Mouse (Mus musculus): ENCODE measurements at regions not wholly inside any gene's neighbourhood (a gene's known extent, or its start where the extent isn't known, plus 50 kb on each side); places are given as distances from the start of the nearest gene placed in this dataset.
"Not testable (repeated sequence)": the region's sequence is repeated elsewhere in the genome, so short reads cannot be mapped to it uniquely, and the experiment has no call there.

- Histone ChIP-seq H3K27ac (ENCODE audit: low read length) (no peak overlapping the region), H3K4me3 (ENCODE audit: low read depth, low read length) (no peak overlapping the region), H3K9me3 (ENCODE audit: control insufficient read depth, low read depth, low read length) (no peaks in the 10 kb centered on the region), H3K4me2 (replicated peaks; ENCODE audit: low read depth, low read length) (no peak overlapping the region), H3K4me1 (ENCODE audit: control insufficient read depth, insufficient read depth, low read length) (no peaks in the 10 kb centered on the region), H3K9ac (replicated peaks; ENCODE audit: low read depth, low read length) (no peak overlapping the region), H3K27me3 (ENCODE audit: control insufficient read depth, insufficient read depth, low read length) (no peaks in the 10 kb centered on the region), H3K36me3 (ENCODE audit: control insufficient read depth, insufficient read depth, low read length) (no peaks in the 10 kb centered on the region)
- ATAC-seq (ENCODE audit: insufficient number of reproducible peaks, insufficient read depth, low FRiP score, low read depth), result no peak
- 93% methylated on average over 4 of the region's 4 CpGs for WGBS
Observed at GRCm38 (mm10) chr11:121894801-121895200, 64.8 kb downstream of the Ptchd3 start.

- H3K27me3 ChIP-seq (ENCODE audit: control insufficient read depth, insufficient read depth, low read length); H3K9me3 ChIP-seq (ENCODE audit: control insufficient read depth, low read depth, low read length); H3K36me3 ChIP-seq (ENCODE audit: control insufficient read depth, insufficient read depth, low read length); H3K4me2 ChIP-seq (replicated peaks; ENCODE audit: low read depth, low read length); H3K27ac ChIP-seq (ENCODE audit: low read length); H3K4me3 ChIP-seq (ENCODE audit: low read depth, low read length); H3K4me1 ChIP-seq (ENCODE audit: control insufficient read depth, insufficient read depth, low read length); H3K9ac ChIP-seq (replicated peaks; ENCODE audit: low read depth, low read length); ATAC-seq (ENCODE audit: insufficient number of reproducible peaks, insufficient read depth, low FRiP score, low read depth): not testable (repeated sequence)
- WGBS, result 72% methylated on average over 6 of the region's 6 CpGs
Observed at GRCm38 (mm10) chr11:121904393-121904792, 74.3 kb downstream of the Ptchd3 start.

GRCm38 (mm10) chr11:121924631-121925030, 94.6 kb downstream of the Ptchd3 start:
- not testable (repeated sequence) for H3K36me3 ChIP-seq (ENCODE audit: control insufficient read depth, insufficient read depth, low read length); H3K27me3 ChIP-seq (ENCODE audit: control insufficient read depth, insufficient read depth, low read length); H3K4me2 ChIP-seq (replicated peaks; ENCODE audit: low read depth, low read length); H3K9me3 ChIP-seq (ENCODE audit: control insufficient read depth, low read depth, low read length); H3K27ac ChIP-seq (ENCODE audit: low read length); H3K4me1 ChIP-seq (ENCODE audit: control insufficient read depth, insufficient read depth, low read length); ATAC-seq (ENCODE audit: insufficient number of reproducible peaks, insufficient read depth, low FRiP score, low read depth); H3K9ac ChIP-seq (replicated peaks; ENCODE audit: low read depth, low read length); H3K4me3 ChIP-seq (ENCODE audit: low read depth, low read length)
- WGBS, result 85% methylated on average over 10 of the region's 10 CpGs

DNA sequence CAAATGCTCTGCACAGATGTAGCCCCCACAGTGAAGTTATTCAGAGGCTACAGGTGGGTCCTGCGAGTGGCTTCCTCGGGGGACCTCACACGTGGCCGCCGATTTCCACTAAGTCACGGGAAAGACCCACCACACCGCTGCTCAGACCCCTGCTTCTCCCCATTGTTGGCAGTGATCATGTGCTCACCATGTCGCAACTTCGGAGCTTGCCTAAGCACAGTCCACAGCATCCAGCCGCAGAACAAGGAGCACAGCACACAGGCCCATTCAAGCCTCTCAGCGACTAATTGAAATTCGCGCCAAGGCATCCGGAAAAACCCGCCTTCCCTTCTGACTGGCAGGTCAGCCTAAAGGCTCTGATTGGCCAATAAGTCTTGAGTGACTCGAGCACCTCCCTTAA, 95.0 kb downstream of the Ptchd3 start:
- not testable (repeated sequence) for H3K4me2 ChIP-seq (replicated peaks; ENCODE audit: low read depth, low read length); H3K4me3 ChIP-seq (ENCODE audit: low read depth, low read length); H3K27me3 ChIP-seq (ENCODE audit: control insufficient read depth, insufficient read depth, low read length); H3K4me1 ChIP-seq (ENCODE audit: control insufficient read depth, insufficient read depth, low read length); ATAC-seq (ENCODE audit: insufficient number of reproducible peaks, insufficient read depth, low FRiP score, low read depth); H3K9ac ChIP-seq (replicated peaks; ENCODE audit: low read depth, low read length); H3K27ac ChIP-seq (ENCODE audit: low read length); H3K36me3 ChIP-seq (ENCODE audit: control insufficient read depth, insufficient read depth, low read length); H3K9me3 ChIP-seq (ENCODE audit: control insufficient read depth, low read depth, low read length)
- WGBS, result 46% methylated on average over 15 of the region's 16 CpGs

- WGBS, result 51% methylated on average over 6 of the region's 6 CpGs
- not testable (repeated sequence) for H3K27me3 ChIP-seq (ENCODE audit: control insufficient read depth, insufficient read depth, low read length); H3K27ac ChIP-seq (ENCODE audit: low read length); H3K4me1 ChIP-seq (ENCODE audit: control insufficient read depth, insufficient read depth, low read length); H3K4me3 ChIP-seq (ENCODE audit: low read depth, low read length); H3K36me3 ChIP-seq (ENCODE audit: control insufficient read depth, insufficient read depth, low read length); H3K9ac ChIP-seq (replicated peaks; ENCODE audit: low read depth, low read length); H3K9me3 ChIP-seq (ENCODE audit: control insufficient read depth, low read depth, low read length); H3K4me2 ChIP-seq (replicated peaks; ENCODE audit: low read depth, low read length); ATAC-seq (ENCODE audit: insufficient number of reproducible peaks, insufficient read depth, low FRiP score, low read depth)
Observed at GRCm38 (mm10) chr11:121951726-121952125, 121.7 kb downstream of the Ptchd3 start.

- H3K4me2 ChIP-seq (replicated peaks; ENCODE audit: low read depth, low read length), result peak overlapping the region; percentile 29; the same call in 1 of the 2 replicates
- 25% methylated on average over 19 of the region's 20 CpGs for WGBS
Observed at GRCm38 (mm10) chr11:121956367-121957235, 126.6 kb downstream of the Ptchd3 start.

DNA sequence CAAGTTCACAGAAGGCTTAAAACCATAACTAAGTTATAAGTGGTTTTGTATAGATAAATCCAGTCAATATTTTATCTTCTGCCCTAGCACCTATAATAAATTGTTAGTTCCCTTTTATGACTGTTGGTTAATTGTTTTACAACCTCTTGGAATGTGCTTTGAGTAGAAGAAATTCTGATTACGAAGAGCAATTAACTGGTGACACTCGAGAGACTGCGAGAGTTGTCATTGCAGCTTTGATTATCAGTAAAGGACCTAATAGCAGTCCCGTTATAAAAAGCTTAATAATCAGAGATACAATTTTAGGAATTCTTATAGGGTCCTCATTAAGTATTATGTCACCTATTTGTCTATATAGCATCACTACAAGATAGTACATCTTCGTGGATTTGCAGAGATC, 128.7 kb downstream of the Ptchd3 start:
- not testable (repeated sequence) for H3K9ac ChIP-seq (replicated peaks; ENCODE audit: low read depth, low read length); H3K36me3 ChIP-seq (ENCODE audit: control insufficient read depth, insufficient read depth, low read length); H3K27ac ChIP-seq (ENCODE audit: low read length); ATAC-seq (ENCODE audit: insufficient number of reproducible peaks, insufficient read depth, low FRiP score, low read depth); H3K27me3 ChIP-seq (ENCODE audit: control insufficient read depth, insufficient read depth, low read length); H3K4me3 ChIP-seq (ENCODE audit: low read depth, low read length); H3K9me3 ChIP-seq (ENCODE audit: control insufficient read depth, low read depth, low read length); H3K4me2 ChIP-seq (replicated peaks; ENCODE audit: low read depth, low read length); H3K4me1 ChIP-seq (ENCODE audit: control insufficient read depth, insufficient read depth, low read length)
- 65% methylated on average over 5 of the region's 5 CpGs for WGBS

More at GRCm38 (mm10) chr11:121956367-121957235, 126.6 kb downstream of the Ptchd3 start:
- not testable (repeated sequence) for H3K9me3 ChIP-seq (ENCODE audit: control insufficient read depth, low read depth, low read length); H3K4me3 ChIP-seq (ENCODE audit: low read depth, low read length); ATAC-seq (ENCODE audit: insufficient number of reproducible peaks, insufficient read depth, low FRiP score, low read depth); H3K4me1 ChIP-seq (ENCODE audit: control insufficient read depth, insufficient read depth, low read length); H3K9ac ChIP-seq (replicated peaks; ENCODE audit: low read depth, low read length); H3K36me3 ChIP-seq (ENCODE audit: control insufficient read depth, insufficient read depth, low read length); H3K27ac ChIP-seq (ENCODE audit: low read length); H3K27me3 ChIP-seq (ENCODE audit: control insufficient read depth, insufficient read depth, low read length)

GRCm38 (mm10) chr11:121964111-121964510, 134.1 kb downstream of the Ptchd3 start:
- H3K4me3 ChIP-seq (ENCODE audit: low read depth, low read length); H3K9ac ChIP-seq (replicated peaks; ENCODE audit: low read depth, low read length); H3K27ac ChIP-seq (ENCODE audit: low read length); ATAC-seq (ENCODE audit: insufficient number of reproducible peaks, insufficient read depth, low FRiP score, low read depth); H3K9me3 ChIP-seq (ENCODE audit: control insufficient read depth, low read depth, low read length); H3K27me3 ChIP-seq (ENCODE audit: control insufficient read depth, insufficient read depth, low read length); H3K4me2 ChIP-seq (replicated peaks; ENCODE audit: low read depth, low read length); H3K36me3 ChIP-seq (ENCODE audit: control insufficient read depth, insufficient read depth, low read length); H3K4me1 ChIP-seq (ENCODE audit: control insufficient read depth, insufficient read depth, low read length): not testable (repeated sequence)

GRCm38 (mm10) chr11:121965911-121966310, 135.9 kb downstream of the Ptchd3 start:
- H3K9ac ChIP-seq (replicated peaks; ENCODE audit: low read depth, low read length); H3K4me1 ChIP-seq (ENCODE audit: control insufficient read depth, insufficient read depth, low read length); H3K4me3 ChIP-seq (ENCODE audit: low read depth, low read length); H3K9me3 ChIP-seq (ENCODE audit: control insufficient read depth, low read depth, low read length); H3K27ac ChIP-seq (ENCODE audit: low read length); H3K4me2 ChIP-seq (replicated peaks; ENCODE audit: low read depth, low read length); H3K27me3 ChIP-seq (ENCODE audit: control insufficient read depth, insufficient read depth, low read length); H3K36me3 ChIP-seq (ENCODE audit: control insufficient read depth, insufficient read depth, low read length); ATAC-seq (ENCODE audit: insufficient number of reproducible peaks, insufficient read depth, low FRiP score, low read depth): not testable (repeated sequence)
- 0% methylated on average over 1 of the region's 1 CpGs for WGBS

All from stomach, embryonic 14.5 days (tissue).